Mouse (Mus musculus) liver, embryonic 13.5 days (tissue): ENCODE data around the gene Phf7. TPM values are rescaled to one million over a fixed set of nuclear protein-coding genes. Genes with fewer than 3 reads are reported as not detected.

ENCODE experiments used
- ATAC-seq: fragments of 200-750 bp; cut with Nextera tagmentation; 2 replicates; pipeline ENCODE4 v1.8.0; 2017; ENCODE audit warnings: low read depth, mild to moderate bottlenecking, moderate number of reproducible peaks, moderate library complexity
- DNase-seq: peaks from one replicate; pipeline ENCODE4 v3.0.0; 2022
- H3K27ac ChIP-seq: fragments of 300-500 bp; sonication (generic); 2 replicates; pipeline ENCODE4 v1.5.1; 2015; ENCODE audit warnings: moderate library complexity, mild to moderate bottlenecking, inconsistent platforms
- H3K27me3 ChIP-seq: fragments of 300-500 bp; sonication (generic); 2 replicates; pipeline ENCODE4 v1.6.1; 2015; ENCODE audit warnings: mild to moderate bottlenecking, inconsistent platforms
- H3K36me3 ChIP-seq: fragments of 300-500 bp; sonication (generic); 2 replicates; pipeline ENCODE4 v1.6.1; 2015; ENCODE audit warnings: mild to moderate bottlenecking, inconsistent platforms
- H3K4me1 ChIP-seq: fragments of 300-500 bp; sonication (generic); replicated peaks from 2 replicates; pipeline ENCODE4 v1.6.1; 2015; ENCODE audit warnings: inconsistent platforms
- H3K4me2 ChIP-seq: fragments of 300-500 bp; sonication (generic); 2 replicates; pipeline ENCODE4 v1.6.1; 2015; ENCODE audit warnings: inconsistent platforms, mild to moderate bottlenecking, moderate library complexity
- H3K4me3 ChIP-seq: fragments of 300-500 bp; sonication (generic); replicated peaks from 2 replicates; pipeline ENCODE4 v1.5.1; 2015; ENCODE audit warnings: mild to moderate bottlenecking, inconsistent platforms
- H3K9ac ChIP-seq: fragments of 300-500 bp; sonication (generic); 2 replicates; pipeline ENCODE4 v1.6.1; 2015; ENCODE audit warnings: mild to moderate bottlenecking, inconsistent platforms
- H3K9me3 ChIP-seq: fragments of 300-500 bp; sonication (generic); replicated peaks from 2 replicates; pipeline ENCODE4 v1.6.1; 2016; ENCODE audit warnings: inconsistent platforms
- WGBS: fragments of 180-500 bp; shearing (Covaris S2); methylation state at CpG from one replicate; pipeline ENCODE4 v1.1.7; 2015; ENCODE audit not compliant: insufficient replicate concordance; 5-methylcytosine and 5-hydroxymethylcytosine counted together
- polyA plus RNA-seq: library from polyadenylated mRNA; unstranded; fragments of >200 nt; fragmentation: Nextera tagmentation; extraction: Ambion mirVana; gene quantifications from 2 replicates; pipeline ENCODE4 v1.2.1, GENCODE M21; 2015

Phf7 gene
- polyA plus RNA-seq, 1 experiment from 2014 or later: 8.6 TPM

DNA sequence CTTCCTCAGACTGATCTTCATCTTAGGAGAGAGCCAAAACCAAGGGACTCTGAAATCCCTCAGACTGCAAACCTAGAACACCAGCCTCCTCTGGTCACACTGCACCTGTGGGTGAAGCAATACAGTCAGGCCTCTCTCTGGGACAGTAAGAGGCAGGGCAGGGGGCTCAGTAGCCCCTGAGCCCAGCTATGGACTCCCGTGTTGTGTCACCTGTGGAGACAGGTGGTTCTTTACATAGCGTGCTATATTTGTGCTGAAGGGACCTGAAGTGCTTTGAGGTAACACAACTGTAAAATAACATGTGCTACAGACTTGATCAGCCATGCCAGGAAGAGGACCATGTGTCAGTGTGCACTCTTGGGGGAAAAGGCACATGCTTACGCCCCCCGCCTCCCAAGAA, 55.6 kb downstream of the Phf7 start:
- Histone ChIP-seq H3K4me3 (no peak overlapping the region), H3K4me1 (peaks cover 47% of the 10 kb centered on the region), H3K4me2 (no peak overlapping the region), H3K9ac (no peak overlapping the region), H3K27ac (no peak overlapping the region), H3K27me3 (no peaks in the 10 kb centered on the region), H3K9me3 (no peaks in the 10 kb centered on the region), H3K36me3 (peaks cover 89% of the 10 kb centered on the region)
- 85% methylated on average over 4 of the region's 4 CpGs for WGBS
- ATAC-seq (no peak; the same call in 1 of the 2 replicates), DNase-seq (no peak)

DNA sequence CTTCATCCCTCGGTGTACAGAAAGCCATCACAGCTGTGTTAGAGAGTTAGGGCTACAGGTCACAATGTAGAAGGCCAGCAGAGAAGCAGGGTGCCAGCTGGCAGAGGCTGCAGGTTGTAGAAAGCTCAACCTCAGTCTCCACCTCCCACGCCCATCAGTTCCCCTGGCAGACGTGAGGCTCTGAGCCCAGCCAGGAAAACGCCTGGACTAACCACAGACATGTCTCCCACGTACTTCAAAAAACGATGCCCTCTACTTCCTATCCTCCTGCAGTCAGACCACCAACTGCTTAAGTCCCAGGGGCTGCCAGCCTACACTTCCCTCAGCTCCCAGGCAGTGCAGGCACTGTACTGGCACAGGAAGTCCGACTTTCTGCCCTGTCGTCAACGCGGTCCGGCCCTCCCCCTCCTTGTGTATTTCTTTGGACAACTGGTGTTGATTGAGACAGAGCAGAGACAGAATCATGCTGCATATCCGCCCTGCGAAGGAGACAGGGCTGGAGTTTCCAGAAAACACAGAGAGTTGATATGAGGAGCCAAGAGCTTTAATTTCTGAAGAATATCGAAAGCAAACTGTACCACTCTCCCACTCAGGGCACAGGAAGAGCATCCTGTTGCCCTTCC, 56.1 kb downstream of the Phf7 start:
- peak overlapping the region; percentile 35; the same call in 1 of the 2 replicates for H3K27ac ChIP-seq
- 71% methylated on average over 14 of the region's 14 CpGs for WGBS
- H3K36me3 ChIP-seq: peaks cover 89% of the 10 kb centered on the region
- peaks cover 42% of the 10 kb centered on the region for H3K4me1 ChIP-seq
- DNase-seq (no peak), ATAC-seq (no peak)
- no peaks in the 10 kb centered on the region for H3K27me3 ChIP-seq
- no peak overlapping the region for H3K9ac ChIP-seq
- H3K4me3 ChIP-seq: no peak overlapping the region
- H3K9me3 ChIP-seq: no peaks in the 10 kb centered on the region
- no peak overlapping the region for H3K4me2 ChIP-seq

DNA sequence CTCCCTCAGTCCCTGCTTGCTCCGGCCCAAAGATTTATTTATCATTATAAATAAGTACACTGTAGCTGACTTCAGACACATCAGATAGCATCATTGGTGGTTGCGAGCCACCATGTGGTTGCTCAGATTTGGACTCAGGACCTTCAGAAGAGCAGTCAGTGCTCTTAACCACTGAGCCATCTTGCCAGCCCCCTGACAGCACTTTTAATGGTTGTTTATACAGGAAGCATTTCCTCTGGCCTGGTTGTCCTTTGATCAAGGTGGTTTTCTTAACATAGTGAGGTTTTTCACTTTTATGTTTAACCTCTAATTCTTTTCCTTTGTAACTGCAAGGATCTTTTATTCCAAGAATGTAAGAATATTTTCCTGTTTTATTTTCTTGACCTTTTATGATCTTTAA, 56.7 kb downstream of the Phf7 start:
- Histone ChIP-seq H3K36me3 (peaks cover 90% of the 10 kb centered on the region), H3K27ac (no peak overlapping the region), H3K9ac (no peak overlapping the region), H3K4me3 (no peak overlapping the region), H3K9me3 (no peaks in the 10 kb centered on the region), H3K4me1 (peaks cover 39% of the 10 kb centered on the region), H3K27me3 (no peaks in the 10 kb centered on the region), H3K4me2 (no peak overlapping the region)
- ATAC-seq (no peak), DNase-seq (no peak)
- WGBS: 59% methylated on average over 2 of the region's 2 CpGs

DNA sequence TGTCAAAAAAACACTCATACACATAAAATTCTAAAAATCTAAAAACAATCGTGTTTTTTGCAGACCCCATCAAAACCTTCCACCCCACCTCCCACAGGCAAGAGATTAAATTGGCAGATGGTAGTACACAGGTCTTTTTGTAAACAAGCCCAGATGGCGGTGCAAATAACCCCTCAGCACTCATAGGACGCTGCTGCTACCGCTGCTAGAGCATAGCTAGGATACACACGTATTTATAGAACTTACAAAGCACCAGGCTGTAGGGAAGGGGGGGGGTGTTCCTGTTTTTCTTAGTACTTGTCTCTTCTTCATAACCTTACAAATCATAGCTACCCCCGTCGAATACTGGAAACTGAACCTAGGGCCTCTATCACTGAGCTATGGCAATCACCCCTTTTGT, 57.3 kb downstream of the Phf7 start:
- H3K27me3 ChIP-seq: no peaks in the 10 kb centered on the region
- H3K36me3 ChIP-seq: peaks cover 90% of the 10 kb centered on the region
- H3K4me1 ChIP-seq: peaks cover 38% of the 10 kb centered on the region
- H3K4me2 ChIP-seq: no peak overlapping the region
- DNase-seq (no peak), ATAC-seq (no peak)
- H3K9me3 ChIP-seq: no peaks in the 10 kb centered on the region
- H3K27ac ChIP-seq: no peak overlapping the region
- H3K4me3 ChIP-seq: no peak overlapping the region
- 79% methylated on average over 7 of the region's 7 CpGs for WGBS
- no peak overlapping the region for H3K9ac ChIP-seq

DNA sequence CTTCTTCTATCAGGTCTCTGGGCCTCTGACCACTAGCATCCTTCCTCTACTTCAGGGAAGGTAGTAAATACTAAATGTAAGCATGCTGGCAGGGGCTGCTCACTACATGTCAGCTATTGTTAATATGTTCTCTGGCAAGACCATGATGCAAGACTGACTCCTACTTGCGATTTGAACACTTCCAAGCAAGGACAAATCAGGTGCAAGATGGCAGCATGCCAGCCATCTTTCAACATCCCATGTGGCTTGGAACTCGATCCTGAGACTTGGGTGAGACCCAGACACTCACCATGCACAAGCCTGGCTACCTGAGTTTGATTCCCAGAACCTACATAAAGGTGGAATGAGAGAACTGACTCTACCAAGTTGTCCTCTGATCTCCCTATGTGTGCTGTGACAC, 59.2 kb downstream of the Phf7 start:
- no peak for ATAC-seq
- 73% methylated on average over 2 of the region's 2 CpGs for WGBS

DNA sequence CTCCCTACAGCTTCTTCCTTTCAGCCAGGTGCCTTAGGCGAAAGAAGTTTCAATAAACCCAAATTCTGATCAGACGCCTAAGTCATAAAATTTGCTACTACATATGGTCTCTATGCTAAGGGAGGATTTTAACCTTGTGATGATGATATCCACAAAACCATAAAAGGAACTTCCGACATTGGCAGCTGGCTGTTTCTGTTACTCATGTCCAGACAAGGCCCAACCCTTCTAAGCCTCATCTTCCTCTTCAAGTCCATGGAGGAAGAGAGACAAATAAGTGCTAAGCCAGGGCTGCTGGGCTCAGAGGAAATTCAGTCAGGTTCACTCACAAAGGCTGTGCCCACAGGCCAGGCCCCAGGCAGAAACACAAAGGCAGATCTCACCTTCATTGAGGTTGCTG, 61.8 kb downstream of the Phf7 start:
- WGBS: 83% methylated on average over 3 of the region's 3 CpGs
- H3K27me3 ChIP-seq: no peaks in the 10 kb centered on the region
- no peak overlapping the region for H3K4me3 ChIP-seq
- no peak for ATAC-seq
- H3K9ac ChIP-seq: no peak overlapping the region
- peaks cover 100% of the 10 kb centered on the region for H3K36me3 ChIP-seq
- peak overlapping the region; percentile 50 for H3K27ac ChIP-seq
- H3K9me3 ChIP-seq: no peaks in the 10 kb centered on the region
- peaks cover 17% of the 10 kb centered on the region for H3K4me1 ChIP-seq
- no peak for DNase-seq
- H3K4me2 ChIP-seq: no peak overlapping the region

More for the DNA sequence above, 59.2 kb downstream of the Phf7 start:
- no peaks in the 10 kb centered on the region for H3K27me3 ChIP-seq
- no peak for DNase-seq
- H3K27ac ChIP-seq: no peak overlapping the region
- H3K4me2 ChIP-seq: no peak overlapping the region
- no peak overlapping the region for H3K4me3 ChIP-seq
- H3K4me1 ChIP-seq: peaks cover 23% of the 10 kb centered on the region
- no peak overlapping the region for H3K9ac ChIP-seq
- H3K36me3 ChIP-seq: peaks cover 94% of the 10 kb centered on the region
- H3K9me3 ChIP-seq: no peaks in the 10 kb centered on the region

DNA sequence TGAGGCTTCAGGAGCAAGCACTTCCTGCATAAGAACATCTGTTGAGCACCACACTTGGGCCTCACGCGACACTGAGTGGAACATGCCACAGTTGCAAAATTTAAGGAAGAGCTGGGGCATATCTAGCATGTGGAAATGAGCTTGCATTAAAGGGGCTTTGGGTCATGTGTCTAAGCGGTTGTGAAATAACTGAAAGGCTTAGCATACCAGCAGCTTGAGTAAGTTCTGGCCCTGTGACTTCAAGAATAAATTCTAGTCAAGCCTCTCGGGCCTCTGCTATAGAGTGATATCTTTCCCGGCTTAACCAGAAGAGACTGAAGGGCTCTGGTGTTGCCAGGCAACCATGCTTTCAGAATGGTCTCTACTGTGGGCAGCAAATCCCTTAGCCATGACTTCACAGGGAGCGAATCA, 62.3 kb downstream of the Phf7 start:
- Histone ChIP-seq H3K27me3 (no peaks in the 10 kb centered on the region), H3K36me3 (peaks cover 100% of the 10 kb centered on the region), H3K9ac (no peak overlapping the region), H3K4me1 (peaks cover 23% of the 10 kb centered on the region), H3K27ac (peak overlapping the region; percentile 50), H3K4me3 (no peak overlapping the region), H3K4me2 (no peak overlapping the region), H3K9me3 (no peaks in the 10 kb centered on the region)
- WGBS: 72% methylated on average over 6 of the region's 6 CpGs
- peak; percentile 25; the same call in 1 of the 2 replicates for ATAC-seq
- no peak for DNase-seq

Other genes starting within 250 kb of the Phf7 start
- 20.3 and 21.5 TPM in 2 replicates for gene Glt8d1, start 249.9 kb downstream of the Phf7 start, polyA plus RNA-seq
- 306 and 325 TPM in 2 replicates for gene Spcs1, start 249.6 kb downstream of the Phf7 start, polyA plus RNA-seq
- 65.7 and 72.4 TPM in 2 replicates for gene Pbrm1, start 232.2 kb downstream of the Phf7 start, polyA plus RNA-seq
- gene Gnl3, start 232.2 kb downstream of the Phf7 start, polyA plus RNA-seq: 133 and 159 TPM in 2 replicates
- 81.6 and 90.8 TPM in 2 replicates for gene Smim4, start 122.4 kb downstream of the Phf7 start, polyA plus RNA-seq
- 174 and 196 TPM in 2 replicates for gene Nt5dc2, start 120.3 kb downstream of the Phf7 start, polyA plus RNA-seq
- gene Stab1, start 82.7 kb downstream of the Phf7 start, polyA plus RNA-seq: 18.5 and 19.2 TPM in 2 replicates
- 21.1 and 25.3 TPM in 2 replicates for gene Tnnc1, start 43.0 kb downstream of the Phf7 start, polyA plus RNA-seq
- gene Nisch, start 34.4 kb downstream of the Phf7 start, polyA plus RNA-seq: 77.9 and 84.9 TPM in 2 replicates
- 0.02 and 0.05 TPM in 2 replicates for gene Sema3g, start 33.5 kb downstream of the Phf7 start, polyA plus RNA-seq
- gene Bap1, start 133 bp upstream of the Phf7 start, polyA plus RNA-seq: 39.5 and 44.2 TPM in 2 replicates
- 0.15 and 0.28 TPM in 2 replicates for gene Dnah1, start 72.6 kb upstream of the Phf7 start, polyA plus RNA-seq
- 18.1 and 21.9 TPM in 2 replicates for gene Capn7, start 85.3 kb upstream of the Phf7 start, polyA plus RNA-seq
- 13.3 and 16.2 TPM in 2 replicates for gene Sh3bp5, start 184.8 kb upstream of the Phf7 start, polyA plus RNA-seq
- gene Eaf1, start 243.1 kb upstream of the Phf7 start, polyA plus RNA-seq: 24.1 and 31.7 TPM in 2 replicates
- 36.5 and 43.0 TPM in 2 replicates for gene Mettl6, start 243.7 kb upstream of the Phf7 start, polyA plus RNA-seq